Mouse (Mus musculus) heart, embryonic 13.5 days (tissue): Measurements from ENCODE around the gene Hspa12b. TPM values are rescaled to one million over a fixed set of nuclear protein-coding genes. Genes with fewer than 3 reads are reported as not detected.

Experiments used
- ATAC-seq: fragments of 200-750 bp; cut with Nextera tagmentation; 2 replicates; pipeline ENCODE4 v1.8.0; 2017; ENCODE audit warnings: moderate TSS enrichment; ENCODE audit not compliant: insufficient number of reproducible peaks, low FRiP score, low TSS enrichment; ENCODE audit errors: extremely low read depth
- H3K27ac ChIP-seq: fragments of 300-500 bp; sonication (generic); replicated peaks from 2 replicates; pipeline ENCODE4 v1.5.1; 2015; ENCODE audit warnings: moderate library complexity, mild to moderate bottlenecking, inconsistent platforms
- H3K27me3 ChIP-seq: fragments of 300-500 bp; sonication (generic); replicated peaks from 2 replicates; pipeline ENCODE4 v1.6.1; 2015; ENCODE audit warnings: mild to moderate bottlenecking, inconsistent platforms
- H3K36me3 ChIP-seq: fragments of 300-500 bp; sonication (generic); 2 replicates; pipeline ENCODE4 v1.6.1; 2015; ENCODE audit warnings: mild to moderate bottlenecking, inconsistent platforms
- H3K4me1 ChIP-seq: fragments of 300-500 bp; sonication (generic); 2 replicates; pipeline ENCODE4 v1.6.1; 2015; ENCODE audit warnings: inconsistent platforms
- H3K4me2 ChIP-seq: fragments of 300-500 bp; sonication (generic); 2 replicates; pipeline ENCODE4 v1.6.1; 2015; ENCODE audit warnings: inconsistent platforms, mild to moderate bottlenecking, moderate library complexity
- H3K4me3 ChIP-seq: fragments of 300-500 bp; sonication (generic); 2 replicates; pipeline ENCODE4 v1.5.1; 2015; ENCODE audit warnings: moderate library complexity, mild to moderate bottlenecking, inconsistent platforms
- H3K9ac ChIP-seq: fragments of 300-500 bp; sonication (generic); 2 replicates; pipeline ENCODE4 v1.6.1; 2015; ENCODE audit warnings: inconsistent platforms, mild to moderate bottlenecking, moderate library complexity
- H3K9me3 ChIP-seq: fragments of 300-500 bp; sonication (generic); 2 replicates; pipeline ENCODE4 v1.6.1; 2016; ENCODE audit warnings: inconsistent platforms
- WGBS: fragments of 180-500 bp; shearing (Covaris S2); methylation state at CpG from one replicate; pipeline ENCODE4 v1.1.7; 2015; ENCODE audit warnings: mixed read lengths; 5-methylcytosine and 5-hydroxymethylcytosine counted together
- polyA plus RNA-seq: library from polyadenylated mRNA; unstranded; fragments of >200 nt; fragmentation: Nextera tagmentation; extraction: Ambion mirVana; gene quantifications from 2 replicates; pipeline ENCODE4 v1.2.1, GENCODE M21; 2015

Hspa12b gene
- polyA plus RNA-seq, 1 experiment from 2014 or later = 8.1 TPM

GRCm38 (mm10) chr2:131152166-131152730 lies 25.2 kb downstream of the Hspa12b start:
- H3K4me1 ChIP-seq = peaks cover 34% of the 10 kb centered on the region
- H3K9ac ChIP-seq = no peak overlapping the region
- no peaks in the 10 kb centered on the region for H3K9me3 ChIP-seq
- ATAC-seq = no peak
- no peak overlapping the region for H3K4me2 ChIP-seq
- WGBS = 75% methylated on average over 7 of the region's 7 CpGs
- H3K36me3 ChIP-seq = peaks cover 75% of the 10 kb centered on the region
- no peaks in the 10 kb centered on the region for H3K27me3 ChIP-seq
- no peak overlapping the region for H3K4me3 ChIP-seq
- H3K27ac ChIP-seq = no peak overlapping the region

GRCm38 (mm10) chr2:131154036-131154435 lies 27.0 kb downstream of the Hspa12b start:
- H3K4me3 ChIP-seq = no peak overlapping the region
- no peaks in the 10 kb centered on the region for H3K27me3 ChIP-seq
- no peak overlapping the region for H3K4me2 ChIP-seq
- peaks cover 45% of the 10 kb centered on the region for H3K4me1 ChIP-seq
- H3K36me3 ChIP-seq = peaks cover 57% of the 10 kb centered on the region
- H3K9me3 ChIP-seq = no peaks in the 10 kb centered on the region
- 91% methylated on average over 4 of the region's 4 CpGs for WGBS
- no peak overlapping the region for H3K9ac ChIP-seq
- H3K27ac ChIP-seq = no peak overlapping the region
- ATAC-seq = no peak

GRCm38 (mm10) chr2:131156987-131157386 lies 29.9 kb downstream of the Hspa12b start:
- Histone ChIP-seq H3K27me3 (no peaks in the 10 kb centered on the region), H3K9me3 (no peaks in the 10 kb centered on the region), H3K27ac (no peak overlapping the region), H3K4me3 (no peak overlapping the region), H3K36me3 (peaks cover 28% of the 10 kb centered on the region), H3K4me2 (peak overlapping the region; percentile 85), H3K4me1 (peaks cover 57% of the 10 kb centered on the region), H3K9ac (no peak overlapping the region)
- WGBS = 84% methylated on average over 7 of the region's 7 CpGs
- ATAC-seq = no peak

- peak; percentile 53 for ATAC-seq
- peak overlapping the region; percentile 93 for H3K9ac ChIP-seq
- peaks cover 53% of the 10 kb centered on the region for H3K4me1 ChIP-seq
- peak overlapping the region; percentile 82 for H3K4me3 ChIP-seq
- H3K4me2 ChIP-seq = peak overlapping the region; percentile 85
- H3K27me3 ChIP-seq = no peaks in the 10 kb centered on the region
- under 1% methylated on average over 18 of the region's 18 CpGs for WGBS
- peak overlapping the region; percentile 92 for H3K27ac ChIP-seq
- peaks cover under 1% of the 10 kb centered on the region; the same call in 1 of the 2 replicates for H3K9me3 ChIP-seq
- peaks cover 13% of the 10 kb centered on the region for H3K36me3 ChIP-seq
These were observed 32.4 kb downstream of the Hspa12b start for GRCm38 (mm10) chr2:131159491-131159910.

GRCm38 (mm10) chr2:131159938-131160581 lies 33.0 kb downstream of the Hspa12b start, which contains the start of gene 1700037H04Rik:
Gene 1700037H04Rik (minus strand): TSS chr2:131160081.
- WGBS = under 1% methylated on average over 54 of the region's 54 CpGs
- Histone ChIP-seq H3K9ac (peak within 1 kb of the TSS; percentile 93), H3K27me3 (no peaks in the 10 kb centered on the region), H3K4me3 (peak within 1 kb of the TSS; percentile 82), H3K27ac (peak within 1 kb of the TSS; percentile 92), H3K4me2 (peak within 1 kb of the TSS; percentile 85), H3K9me3 (peaks cover 6% of the 10 kb centered on the region; the same call in 1 of the 2 replicates), H3K36me3 (peaks cover 7% of the 10 kb centered on the region), H3K4me1 (peaks cover 49% of the 10 kb centered on the region)
- ATAC-seq = peak; percentile 95

- WGBS = 1% methylated on average over 17 of the region's 17 CpGs
- peaks cover 44% of the 10 kb centered on the region for H3K4me1 ChIP-seq
- peaks cover 9% of the 10 kb centered on the region; the same call in 1 of the 2 replicates for H3K9me3 ChIP-seq
- peak overlapping the region; percentile 85 for H3K4me2 ChIP-seq
- no peaks in the 10 kb centered on the region for H3K27me3 ChIP-seq
- H3K36me3 ChIP-seq = peaks cover under 1% of the 10 kb centered on the region; the same call in 1 of the 2 replicates
- ATAC-seq = 0 out of 2 replicates have a peak, but pooled peaks have one; percentile 2
- peak overlapping the region; percentile 82 for H3K4me3 ChIP-seq
- peak overlapping the region; percentile 84 for H3K9ac ChIP-seq
- peak overlapping the region; percentile 92 for H3K27ac ChIP-seq
These were observed 33.6 kb downstream of the Hspa12b start for GRCm38 (mm10) chr2:131160671-131161111.

- H3K4me1 ChIP-seq = peaks cover 14% of the 10 kb centered on the region
- no peak overlapping the region for H3K4me3 ChIP-seq
- H3K9me3 ChIP-seq = peaks cover 9% of the 10 kb centered on the region; the same call in 1 of the 2 replicates
- no peak overlapping the region for H3K27ac ChIP-seq
- no peak overlapping the region for H3K9ac ChIP-seq
- WGBS = 63% methylated on average over 7 of the region's 7 CpGs
- H3K4me2 ChIP-seq = no peak overlapping the region
- H3K36me3 ChIP-seq = no peaks in the 10 kb centered on the region
- ATAC-seq = no peak
- H3K27me3 ChIP-seq = peaks cover 2% of the 10 kb centered on the region; the same call in 1 of the 2 replicates
These were observed 36.8 kb downstream of the Hspa12b start for GRCm38 (mm10) chr2:131163924-131164323.

- no peak for ATAC-seq
- 83% methylated on average over 2 of the region's 2 CpGs for WGBS
- Histone ChIP-seq H3K27ac (no peak overlapping the region), H3K36me3 (no peaks in the 10 kb centered on the region), H3K4me3 (no peak overlapping the region), H3K4me1 (peaks cover 7% of the 10 kb centered on the region), H3K4me2 (no peak overlapping the region), H3K27me3 (peaks cover 24% of the 10 kb centered on the region), H3K9me3 (peaks cover 9% of the 10 kb centered on the region; the same call in 1 of the 2 replicates), H3K9ac (no peak overlapping the region)
These were observed 39.1 kb downstream of the Hspa12b start for GRCm38 (mm10) chr2:131166172-131166571.

- ATAC-seq = no peak
- peaks cover 42% of the 10 kb centered on the region for H3K27me3 ChIP-seq
- no peak overlapping the region for H3K4me2 ChIP-seq
These were observed 40.9 kb downstream of the Hspa12b start for GRCm38 (mm10) chr2:131167984-131168383.

GRCm38 (mm10) chr2:131168914-131169313 lies 41.8 kb downstream of the Hspa12b start:
- Histone ChIP-seq H3K27ac (no peak overlapping the region), H3K4me2 (no peak overlapping the region), H3K27me3 (peaks cover 52% of the 10 kb centered on the region), H3K9me3 (peaks cover 9% of the 10 kb centered on the region; the same call in 1 of the 2 replicates), H3K4me3 (no peak overlapping the region), H3K36me3 (no peaks in the 10 kb centered on the region), H3K9ac (no peak overlapping the region), H3K4me1 (peaks cover 14% of the 10 kb centered on the region)
- WGBS = 73% methylated on average over 1 of the region's 1 CpGs
- no peak for ATAC-seq

More at GRCm38 (mm10) chr2:131167984-131168383, 40.9 kb downstream of the Hspa12b start:
- no peak overlapping the region for H3K9ac ChIP-seq
- H3K9me3 ChIP-seq = peaks cover 9% of the 10 kb centered on the region; the same call in 1 of the 2 replicates
- no peaks in the 10 kb centered on the region for H3K36me3 ChIP-seq
- H3K4me1 ChIP-seq = peaks cover 14% of the 10 kb centered on the region
- 75% methylated on average over 6 of the region's 6 CpGs for WGBS
- H3K4me3 ChIP-seq = no peak overlapping the region
- no peak overlapping the region for H3K27ac ChIP-seq

GRCm38 (mm10) chr2:131170936-131171335 lies 43.9 kb downstream of the Hspa12b start:
- peaks cover 3% of the 10 kb centered on the region for H3K36me3 ChIP-seq
- no peak for ATAC-seq
- peak overlapping the region; percentile 65 for H3K4me2 ChIP-seq
- H3K4me1 ChIP-seq = peaks cover 29% of the 10 kb centered on the region
- WGBS = 13% methylated on average over 9 of the region's 9 CpGs
- H3K9ac ChIP-seq = peak overlapping the region; percentile 69; the same call in 1 of the 2 replicates
- H3K4me3 ChIP-seq = peak overlapping the region; percentile 40
- peaks cover 56% of the 10 kb centered on the region for H3K27me3 ChIP-seq
- H3K9me3 ChIP-seq = no peaks in the 10 kb centered on the region
- no peak overlapping the region for H3K27ac ChIP-seq
